Mouse (Mus musculus) limb, embryonic 10.5 days (tissue): ENCODE results near the gene Rnls. TPM values are rescaled to one million over a fixed set of nuclear protein-coding genes. Genes with fewer than 3 reads are reported as not detected.

Experiments used
- DNase-seq: peaks from one replicate; pipeline ENCODE4 v3.0.0-alpha.2; 2017; ENCODE audit warnings: low spot score
- H3K27ac ChIP-seq: fragments of 300-500 bp; sonication (generic); 2 replicates; pipeline ENCODE4 v1.5.1; 2016; ENCODE audit warnings: mild to moderate bottlenecking
- H3K27me3 ChIP-seq: fragments of 300-500 bp; sonication (generic); 2 replicates; pipeline ENCODE4 v1.6.1; 2016; ENCODE audit warnings: low read depth, mild to moderate bottlenecking; ENCODE audit not compliant: poor library complexity, severe bottlenecking
- H3K36me3 ChIP-seq: fragments of 300-500 bp; sonication (generic); 2 replicates; pipeline ENCODE4 v1.6.1; 2016; ENCODE audit warnings: mild to moderate bottlenecking, moderate library complexity
- H3K4me1 ChIP-seq: fragments of 300-500 bp; sonication (generic); 2 replicates; pipeline ENCODE4 v1.6.1; 2016
- H3K4me3 ChIP-seq: fragments of 300-500 bp; sonication (generic); 2 replicates; pipeline ENCODE4 v1.5.1; 2016; ENCODE audit warnings: mild to moderate bottlenecking, moderate library complexity
- H3K9me3 ChIP-seq: fragments of 300-500 bp; sonication (generic); replicated peaks from 2 replicates; pipeline ENCODE4 v1.6.1; 2016; ENCODE audit warnings: mild to moderate bottlenecking
- WGBS: fragments of 180-500 bp; shearing (Covaris S2); methylation state at CpG from one replicate; pipeline ENCODE4 v1.1.7; 2016; 5-methylcytosine and 5-hydroxymethylcytosine counted together
- polyA plus RNA-seq: library from polyadenylated mRNA; unstranded; fragments of >200 nt; fragmentation: Nextera tagmentation; extraction: Ambion mirVana; gene quantifications from 2 replicates; pipeline ENCODE4 v1.2.1, GENCODE M21; 2016

The Rnls gene
- polyA plus RNA-seq, 1 experiment from 2014 or later, result 4.9 TPM

GRCm38 (mm10) chr19:33103851-33104250 is 288.2 kb downstream of the Rnls start:
- no peak overlapping the region for H3K4me3 ChIP-seq
- no peaks in the 10 kb centered on the region for H3K36me3 ChIP-seq
- no peaks in the 10 kb centered on the region for H3K9me3 ChIP-seq
- no peak for DNase-seq
- H3K4me1 ChIP-seq, result peaks cover 33% of the 10 kb centered on the region
- WGBS, result 92% methylated on average over 6 of the region's 6 CpGs
- no peak overlapping the region for H3K27ac ChIP-seq
- no peaks in the 10 kb centered on the region for H3K27me3 ChIP-seq

GRCm38 (mm10) chr19:33102783-33103139 is 289.3 kb downstream of the Rnls start:
- 49% methylated on average over 7 of the region's 7 CpGs for WGBS
- no peak for DNase-seq
- Histone ChIP-seq H3K4me3 (no peak overlapping the region), H3K27me3 (no peaks in the 10 kb centered on the region), H3K27ac (no peak overlapping the region), H3K36me3 (no peaks in the 10 kb centered on the region), H3K4me1 (peaks cover 37% of the 10 kb centered on the region), H3K9me3 (no peaks in the 10 kb centered on the region)

GRCm38 (mm10) chr19:33102008-33102782 is 289.9 kb downstream of the Rnls start:
- Histone ChIP-seq H3K4me1 (peaks cover 37% of the 10 kb centered on the region), H3K4me3 (no peak overlapping the region), H3K9me3 (no peaks in the 10 kb centered on the region), H3K27me3 (no peaks in the 10 kb centered on the region), H3K36me3 (no peaks in the 10 kb centered on the region), H3K27ac (no peak overlapping the region)
- no peak for DNase-seq
- WGBS, result 60% methylated on average over 7 of the region's 7 CpGs

- H3K9me3 ChIP-seq, result no peaks in the 10 kb centered on the region
- no peak overlapping the region for H3K27ac ChIP-seq
- no peaks in the 10 kb centered on the region for H3K27me3 ChIP-seq
- H3K36me3 ChIP-seq, result no peaks in the 10 kb centered on the region
- 70% methylated on average over 13 of the region's 13 CpGs for WGBS
- no peak for DNase-seq
- H3K4me1 ChIP-seq, result peaks cover 37% of the 10 kb centered on the region
- no peak overlapping the region for H3K4me3 ChIP-seq
These were observed 290.7 kb downstream of the Rnls start for GRCm38 (mm10) chr19:33101093-33102007.

- Histone ChIP-seq H3K4me1 (peaks cover 37% of the 10 kb centered on the region), H3K4me3 (no peak overlapping the region), H3K27me3 (no peaks in the 10 kb centered on the region), H3K27ac (no peak overlapping the region), H3K36me3 (no peaks in the 10 kb centered on the region), H3K9me3 (no peaks in the 10 kb centered on the region)
- 77% methylated on average over 3 of the region's 3 CpGs for WGBS
- no peak for DNase-seq
These were observed 291.5 kb downstream of the Rnls start for GRCm38 (mm10) chr19:33100598-33100997.

- Histone ChIP-seq H3K4me1 (peaks cover 37% of the 10 kb centered on the region), H3K27me3 (no peaks in the 10 kb centered on the region), H3K27ac (no peak overlapping the region), H3K4me3 (no peak overlapping the region), H3K9me3 (no peaks in the 10 kb centered on the region), H3K36me3 (no peaks in the 10 kb centered on the region)
- 65% methylated on average over 4 of the region's 4 CpGs for WGBS
- no peak for DNase-seq
These were observed 292.1 kb downstream of the Rnls start for GRCm38 (mm10) chr19:33100031-33100430.

- Histone ChIP-seq H3K36me3 (no peaks in the 10 kb centered on the region), H3K27ac (no peak overlapping the region), H3K4me3 (no peak overlapping the region), H3K27me3 (no peaks in the 10 kb centered on the region), H3K9me3 (no peaks in the 10 kb centered on the region), H3K4me1 (peaks cover 37% of the 10 kb centered on the region)
- no peak for DNase-seq
- WGBS, result 91% methylated on average over 9 of the region's 9 CpGs
These were observed 292.8 kb downstream of the Rnls start for GRCm38 (mm10) chr19:33099201-33099788.

- peaks cover 31% of the 10 kb centered on the region for H3K4me1 ChIP-seq
- DNase-seq, result no peak
- H3K27ac ChIP-seq, result no peak overlapping the region
- no peak overlapping the region for H3K4me3 ChIP-seq
- H3K36me3 ChIP-seq, result no peaks in the 10 kb centered on the region
- no peaks in the 10 kb centered on the region for H3K9me3 ChIP-seq
- no peaks in the 10 kb centered on the region for H3K27me3 ChIP-seq
- WGBS, result 73% methylated on average over 3 of the region's 3 CpGs
These were observed 294.4 kb downstream of the Rnls start for GRCm38 (mm10) chr19:33097691-33098090.

GRCm38 (mm10) chr19:33096581-33096980 is 295.5 kb downstream of the Rnls start:
- no peak for DNase-seq
- no peaks in the 10 kb centered on the region for H3K36me3 ChIP-seq
- H3K27me3 ChIP-seq, result no peaks in the 10 kb centered on the region
- H3K9me3 ChIP-seq, result no peaks in the 10 kb centered on the region
- H3K4me3 ChIP-seq, result no peak overlapping the region
- 95% methylated on average over 5 of the region's 5 CpGs for WGBS
- no peak overlapping the region for H3K27ac ChIP-seq
- H3K4me1 ChIP-seq, result peaks cover 20% of the 10 kb centered on the region

GRCm38 (mm10) chr19:33092575-33092974 is 299.5 kb downstream of the Rnls start:
- Histone ChIP-seq H3K4me3 (no peak overlapping the region), H3K9me3 (no peaks in the 10 kb centered on the region), H3K27me3 (no peaks in the 10 kb centered on the region), H3K4me1 (0 out of 2 replicates have a peak, but pooled peaks cover 2% of the 10 kb centered on the region), H3K27ac (no peak overlapping the region), H3K36me3 (no peaks in the 10 kb centered on the region)
- no peak for DNase-seq

- 0 out of 2 replicates have a peak, but pooled peaks cover 2% of the 10 kb centered on the region for H3K4me1 ChIP-seq
- H3K27ac ChIP-seq, result no peak overlapping the region
- 48% methylated on average over 3 of the region's 3 CpGs for WGBS
- H3K9me3 ChIP-seq, result no peaks in the 10 kb centered on the region
- H3K36me3 ChIP-seq, result no peaks in the 10 kb centered on the region
- no peaks in the 10 kb centered on the region for H3K27me3 ChIP-seq
- H3K4me3 ChIP-seq, result no peak overlapping the region
- no peak for DNase-seq
These were observed 300.8 kb downstream of the Rnls start for GRCm38 (mm10) chr19:33091324-33091723.

GRCm38 (mm10) chr19:33088868-33089267 is 303.2 kb downstream of the Rnls start:
- no peak overlapping the region for H3K4me3 ChIP-seq
- 0 out of 2 replicates have a peak, but pooled peaks cover 2% of the 10 kb centered on the region for H3K4me1 ChIP-seq
- WGBS, result 83% methylated on average over 2 of the region's 2 CpGs
- no peak overlapping the region for H3K27ac ChIP-seq
- H3K36me3 ChIP-seq, result no peaks in the 10 kb centered on the region
- no peaks in the 10 kb centered on the region for H3K27me3 ChIP-seq
- H3K9me3 ChIP-seq, result no peaks in the 10 kb centered on the region
- no peak for DNase-seq

- Histone ChIP-seq H3K27me3 (no peaks in the 10 kb centered on the region), H3K4me3 (no peak overlapping the region), H3K36me3 (no peaks in the 10 kb centered on the region), H3K9me3 (no peaks in the 10 kb centered on the region), H3K27ac (no peak overlapping the region), H3K4me1 (0 out of 2 replicates have a peak, but pooled peaks cover 2% of the 10 kb centered on the region)
- 84% methylated on average over 4 of the region's 4 CpGs for WGBS
- no peak for DNase-seq
These were observed 304.1 kb downstream of the Rnls start for GRCm38 (mm10) chr19:33087961-33088360.
